21 mouse cellular contexts compared by ENCODE assay signal in genomic region chr13:44583614-44584013, GRCm38 (mm10).
DNase-seq lines count a peak whose midpoint lies in the region; ATAC-seq and TF ChIP-seq lines count a peak whose summit lies in the region.
"Had no signal": no experiment of that assay in that cellular context is flagged by ENCODE, and none has a peak within 500 bp of the region (broad histone marks: within the 10 kb centered on the region; RNA-seq: fewer than 3 reads in every experiment).

No protein-coding gene starts in this region.

- in situ Hi-C loops in CH12.LX (cut with MboI; ENCODE audit: low pct_ligation_motif_present, low pct_unique_long_range_greater_than_20kb, low sequenced_read_pairs): loop anchor here (10.0 kb wide), 1 partner anchor 141 kb away; the partner anchor contains the start of gene Jarid2

- no peak for DNase-seq in forebrain, embryonic 10.5 days (ENCODE audit: extremely low spot score, low spot score)
- DNase-seq in CH12.LX (ENCODE audit: extremely low read depth): no peak
- DNase-seq in NIH3T3 (ENCODE audit: low read depth): peak; percentile 13
- no peak for DNase-seq in limb, embryonic 10.5 days (ENCODE audit: low spot score)
- no peak for DNase-seq in midbrain, postnatal 0 days (ENCODE audit: low spot score)
- DNase-seq: adrenal gland, postnatal 10 days; B cell, adult 2 months; cerebellum, adult 11 months; cerebellum, adult 8-10 months; cerebellum, postnatal 14 days; gastrocnemius, postnatal 10 days; heart, adult 18-20 months; kidney, adult 18-20 months had no signal

- peak overlapping the region; percentile 27; the same call in 1 of the 2 replicates for H3K27ac ChIP-seq in forebrain, embryonic 10.5 days
- H3K27ac ChIP-seq in forebrain, embryonic 12.5 days: no peak overlapping the region
- no peak overlapping the region for H3K27ac ChIP-seq in CH12.LX (ENCODE audit: insufficient read depth, low read depth)
- peak overlapping the region; percentile 64; the same call in 1 of the 2 replicates for H3K27ac ChIP-seq in limb, embryonic 10.5 days
- no peak overlapping the region for H3K27ac ChIP-seq in hindbrain, embryonic 12.5 days
- no peak overlapping the region for H3K27ac ChIP-seq in midbrain, postnatal 0 days (ENCODE audit: low read depth, low read length)
- H3K27ac ChIP-seq: embryonic facial prominence, embryonic 13.5 days; forebrain, embryonic 15.5 days; hindbrain, postnatal 0 days; intestine, embryonic 15.5 days had no signal

- 66% methylated on average over 5 of the region's 5 CpGs for WGBS in forebrain, embryonic 10.5 days
- WGBS in forebrain, embryonic 12.5 days: 71% methylated on average over 5 of the region's 5 CpGs
- WGBS in limb, embryonic 10.5 days: 70% methylated on average over 5 of the region's 5 CpGs
- 71% methylated on average over 5 of the region's 5 CpGs for WGBS in hindbrain, embryonic 12.5 days
- 67% methylated on average over 5 of the region's 5 CpGs for WGBS in midbrain, postnatal 0 days

- no peaks in the 10 kb centered on the region for H3K79me2 ChIP-seq in CH12.LX (replicated peaks; ENCODE audit: control insufficient read depth, extremely low read depth, insufficient read depth, poor library complexity, severe bottlenecking)

- dilution Hi-C loops in CH12.LX (cut with MboI; ENCODE audit: extremely low pct_ligation_motif_present, extremely low pct_unique_long_range_greater_than_20kb, low sequenced_read_pairs): no loop called here

- no peak for ATAC-seq in forebrain, embryonic 12.5 days (ENCODE audit: low FRiP score)
- no peak for ATAC-seq in hindbrain, embryonic 12.5 days (ENCODE audit: low FRiP score)
- no peak for ATAC-seq in midbrain, postnatal 0 days (ENCODE audit: low FRiP score)
- ATAC-seq: CD4-positive, CD25-positive, alpha-beta regulatory T cell, adult 4 months; forebrain, embryonic 15.5 days; hindbrain, postnatal 0 days; intestine, embryonic 15.5 days had no signal

- H3K36me3 ChIP-seq in forebrain, embryonic 10.5 days (replicated peaks): no peaks in the 10 kb centered on the region
- H3K36me3 ChIP-seq in forebrain, embryonic 12.5 days (replicated peaks): no peaks in the 10 kb centered on the region
- no peaks in the 10 kb centered on the region for H3K36me3 ChIP-seq in CH12.LX (replicated peaks in 1 of 2; ENCODE audit: control insufficient read depth in 1 of 2, insufficient read depth in 1 of 2, low read length in 1 of 2)
- no peaks in the 10 kb centered on the region for H3K36me3 ChIP-seq in limb, embryonic 10.5 days
- H3K36me3 ChIP-seq in hindbrain, embryonic 12.5 days: no peaks in the 10 kb centered on the region
- H3K36me3 ChIP-seq in midbrain, postnatal 0 days (ENCODE audit: insufficient read depth, low read length): no peaks in the 10 kb centered on the region
- H3K36me3 ChIP-seq: embryonic facial prominence, embryonic 13.5 days; forebrain, embryonic 15.5 days; intestine, embryonic 15.5 days had no signal

- no peak overlapping the region for H3K4me3 ChIP-seq in forebrain, embryonic 10.5 days
- no peak overlapping the region for H3K4me3 ChIP-seq in forebrain, embryonic 12.5 days (replicated peaks)
- no peak overlapping the region for H3K4me3 ChIP-seq in CH12.LX (replicated peaks in 1 of 3; ENCODE audit: low read depth in 2 of 3, low read length in 2 of 3, poor library complexity in 1 of 3)
- no peak overlapping the region for H3K4me3 ChIP-seq in limb, embryonic 10.5 days
- H3K4me3 ChIP-seq in hindbrain, embryonic 12.5 days: no peak overlapping the region
- no peak overlapping the region for H3K4me3 ChIP-seq in midbrain, postnatal 0 days (ENCODE audit: low read depth, low read length)
- H3K4me3 ChIP-seq: embryonic facial prominence, embryonic 13.5 days; forebrain, embryonic 15.5 days; intestine, embryonic 15.5 days had no signal

- no peak overlapping the region for H3K9ac ChIP-seq in forebrain, embryonic 12.5 days
- no peak overlapping the region for H3K9ac ChIP-seq in CH12.LX (ENCODE audit: insufficient read depth, low read depth)
- H3K9ac ChIP-seq in hindbrain, embryonic 12.5 days: no peak overlapping the region
- no peak overlapping the region for H3K9ac ChIP-seq in midbrain, postnatal 0 days (replicated peaks; ENCODE audit: low read length, poor library complexity, severe bottlenecking)
- H3K9ac ChIP-seq: embryonic facial prominence, embryonic 13.5 days; forebrain, embryonic 15.5 days; intestine, embryonic 15.5 days had no signal

- no peak; the same call in 1 of the 2 replicates for TF ChIP-seq RAD21 in CH12.LX (IDR thresholded peaks at IDR 0.05; ENCODE audit: low read depth, low read length)

- TF ChIP-seq CTCF in CH12.LX (conservative IDR thresholded peaks at IDR 0.05 in 1 of 2, IDR thresholded peaks at IDR 0.05 in 1 of 2; ENCODE audit: low read depth in 2 of 2, low read length in 2 of 2): no peak; a peak in 1 of 4 replicates
- TF ChIP-seq CTCF in midbrain, postnatal 0 days (IDR thresholded peaks at IDR 0.05): no peak

- H3K9me3 ChIP-seq in forebrain, embryonic 10.5 days: peaks cover 7% of the 10 kb centered on the region
- H3K9me3 ChIP-seq in forebrain, embryonic 12.5 days: peaks cover 7% of the 10 kb centered on the region; the same call in 1 of the 2 replicates
- H3K9me3 ChIP-seq in CH12.LX (replicated peaks; ENCODE audit: low read length): peaks cover 6% of the 10 kb centered on the region
- no peaks in the 10 kb centered on the region for H3K9me3 ChIP-seq in limb, embryonic 10.5 days (replicated peaks)
- H3K9me3 ChIP-seq in hindbrain, embryonic 12.5 days (replicated peaks): peaks cover 8% of the 10 kb centered on the region
- peaks cover 5% of the 10 kb centered on the region; the same call in 1 of the 2 replicates for H3K9me3 ChIP-seq in midbrain, postnatal 0 days (ENCODE audit: low read length)
- H3K9me3 ChIP-seq: intestine, embryonic 15.5 days had no signal

- peaks cover 56% of the 10 kb centered on the region for H3K4me1 ChIP-seq in forebrain, embryonic 10.5 days
- H3K4me1 ChIP-seq in forebrain, embryonic 12.5 days: peaks cover 36% of the 10 kb centered on the region
- peaks cover 14 to 56% of the 10 kb centered on the region in 2 experiments; a peak in 3 of 4 replicates for H3K4me1 ChIP-seq in CH12.LX (ENCODE audit: control insufficient read depth in 1 of 2, insufficient read depth in 2 of 2)
- peaks cover 50% of the 10 kb centered on the region for H3K4me1 ChIP-seq in limb, embryonic 10.5 days
- H3K4me1 ChIP-seq in hindbrain, embryonic 12.5 days: peaks cover 21% of the 10 kb centered on the region
- peaks cover 18% of the 10 kb centered on the region; the same call in 1 of the 2 replicates for H3K4me1 ChIP-seq in midbrain, postnatal 0 days (ENCODE audit: insufficient read depth, low read length)

- peaks cover 22% of the 10 kb centered on the region for H3K27me3 ChIP-seq in forebrain, embryonic 10.5 days (ENCODE audit: poor library complexity, severe bottlenecking)
- 0 out of 2 replicates have a peak, but pooled peaks cover 4% of the 10 kb centered on the region for H3K27me3 ChIP-seq in forebrain, embryonic 12.5 days
- no peaks in the 10 kb centered on the region for H3K27me3 ChIP-seq in CH12.LX (replicated peaks)
- H3K27me3 ChIP-seq in limb, embryonic 10.5 days (ENCODE audit: low read depth, poor library complexity, severe bottlenecking): peaks cover 7% of the 10 kb centered on the region; the same call in 1 of the 2 replicates
- H3K27me3 ChIP-seq in hindbrain, embryonic 12.5 days: no peaks in the 10 kb centered on the region; the same call in 1 of the 2 replicates
- no peaks in the 10 kb centered on the region for H3K27me3 ChIP-seq in midbrain, postnatal 0 days (ENCODE audit: insufficient read depth, low read length)
- H3K27me3 ChIP-seq: forebrain, embryonic 15.5 days; intestine, embryonic 15.5 days had no signal

- TF ChIP-seq EP300 in CH12.LX (IDR thresholded peaks at IDR 0.05; ENCODE audit: low read length): no peak

- no peak overlapping the region for H3K4me2 ChIP-seq in forebrain, embryonic 12.5 days
- peak overlapping the region; percentile 45; the same call in 1 of the 2 replicates for H3K4me2 ChIP-seq in CH12.LX (ENCODE audit: insufficient read depth, low read depth, poor library complexity, severe bottlenecking)
- H3K4me2 ChIP-seq in hindbrain, embryonic 12.5 days (replicated peaks): no peak overlapping the region
- H3K4me2 ChIP-seq in midbrain, postnatal 0 days (ENCODE audit: low read depth, low read length, poor library complexity, severe bottlenecking): no peak overlapping the region
- H3K4me2 ChIP-seq: embryonic facial prominence, embryonic 13.5 days; forebrain, embryonic 15.5 days; heart, embryonic 11.5 days had no signal

- TF ChIP-seq POLR2A in CH12.LX (IDR thresholded peaks at IDR 0.05; ENCODE audit: low read depth, low read length): no peak

TF ChIP-seq in CH12.LX, 34 proteins besides CTCF, POLR2A, EP300 and RAD21:
- TF ChIP-seq RCOR1 (conservative IDR thresholded peaks at IDR 0.05; ENCODE audit: low read depth, low read length) (no peak), SMC3 (IDR thresholded peaks at IDR 0.05; ENCODE audit: low read depth, low read length) (peak; percentile 17; the same call in 1 of the 2 replicates), ZNF384 (IDR thresholded peaks at IDR 0.05; ENCODE audit: low read depth, low read length) (peak; percentile 93), MXI1 (IDR thresholded peaks at IDR 0.05; ENCODE audit: low read depth, low read length) (no peak), ZC3H11A (IDR thresholded peaks at IDR 0.05; ENCODE audit: low read depth, low read length) (no peak), ETS1 (conservative IDR thresholded peaks at IDR 0.05; ENCODE audit: low read depth, low read length) (peak; percentile 26; the same call in 1 of the 2 replicates), MAFK (IDR thresholded peaks at IDR 0.05; ENCODE audit: insufficient replicate concordance, low read length) (peak; percentile 77; the same call in 1 of the 2 replicates)

Comparison
In these comparisons a context has a peak if more than half of its experiments do, and no peak if none do; other contexts are left out.
1. H3K27ac ChIP-seq: peak in forebrain, embryonic 10.5 days (single experiment) and limb, embryonic 10.5 days (single experiment); none in forebrain, embryonic 12.5 days (single experiment), CH12.LX (single experiment), hindbrain, embryonic 12.5 days (single experiment) and midbrain, postnatal 0 days (single experiment).